Mouse (Mus musculus): ENCODE measurements around the gene Fam19a1.

Fam19a1 gene

GRCm38 (mm10) chr6:96441971-96442370 is 329.0 kb downstream of the Fam19a1 start:
- DNase-seq = no peak

DNA sequence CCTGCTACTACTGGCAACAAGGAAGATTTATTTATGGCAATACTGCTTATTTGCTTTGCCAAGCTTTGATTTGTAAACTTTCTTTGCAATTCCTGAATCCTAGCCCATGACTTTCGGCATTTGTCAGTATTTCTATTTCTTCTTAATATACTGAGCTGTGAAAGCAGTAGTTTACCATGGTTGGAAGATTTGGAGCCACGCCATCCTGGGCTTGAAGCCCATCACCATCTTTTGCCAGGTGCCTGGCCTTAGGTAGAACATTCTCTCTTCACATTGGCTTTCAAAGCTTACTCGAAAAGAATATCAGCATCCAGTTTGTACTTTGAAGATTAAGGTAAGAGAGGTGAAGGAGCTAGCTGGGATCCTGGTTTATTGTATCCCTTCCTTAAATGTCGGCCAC is 334.5 kb downstream of the Fam19a1 start:
- DNase-seq = no peak

GRCm38 (mm10) chr6:96456266-96456665 is 343.3 kb downstream of the Fam19a1 start:
- DNase-seq = no peak

GRCm38 (mm10) chr6:96457590-96458259 is 344.8 kb downstream of the Fam19a1 start:
- no peak for DNase-seq

GRCm38 (mm10) chr6:96459041-96459440 is 346.1 kb downstream of the Fam19a1 start:
- DNase-seq = no peak

GRCm38 (mm10) chr6:96499464-96499863 is 386.5 kb downstream of the Fam19a1 start:
- no peak for DNase-seq

DNA sequence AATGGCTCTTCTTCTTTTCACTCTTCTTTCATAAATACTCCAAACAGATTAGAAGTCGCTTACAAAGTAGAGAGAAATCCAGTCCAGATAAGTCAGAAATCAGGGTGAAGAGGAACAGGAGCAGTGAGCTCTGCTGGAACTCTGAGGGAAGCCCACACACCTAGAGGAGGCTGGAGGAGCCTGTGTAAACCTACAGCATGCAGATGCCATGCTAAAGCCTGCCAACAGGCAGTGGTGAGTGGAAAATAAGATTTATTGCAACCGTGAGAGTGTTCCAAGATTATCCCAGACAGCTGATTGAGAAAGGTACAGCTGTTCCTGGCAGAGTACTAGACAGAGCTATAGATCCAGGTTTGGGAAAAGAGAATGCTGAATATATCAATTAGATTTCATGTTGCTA is 428.6 kb downstream of the Fam19a1 start:
- DNase-seq = no peak

GRCm38 (mm10) chr6:96544832-96545231 is 431.9 kb downstream of the Fam19a1 start:
- no peak for DNase-seq

DNA sequence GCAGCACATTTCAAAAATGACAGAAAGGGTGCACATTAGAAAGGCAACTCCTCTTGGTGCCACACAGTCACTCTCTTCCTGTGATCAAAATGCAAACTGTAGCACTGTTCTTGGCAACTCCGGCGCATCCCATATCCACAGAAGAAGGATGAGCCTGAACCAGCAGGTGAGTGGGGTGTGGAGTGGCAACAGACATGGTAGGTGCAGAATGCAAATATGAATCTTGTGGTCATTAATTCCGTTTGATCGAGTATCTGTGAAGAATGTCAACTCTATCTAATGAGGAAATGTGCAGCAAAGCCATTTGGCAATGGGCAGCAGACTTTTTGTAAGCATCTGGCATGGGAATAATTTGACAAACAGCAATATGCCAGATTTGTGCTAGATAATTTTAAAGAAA is 437.5 kb downstream of the Fam19a1 start:
- no peak for DNase-seq

GRCm38 (mm10) chr6:96578649-96579048 is 465.7 kb downstream of the Fam19a1 start:
- no peak for DNase-seq

GRCm38 (mm10) chr6:96580726-96581125 is 467.8 kb downstream of the Fam19a1 start:
- DNase-seq = peak; percentile 6 to 29

GRCm38 (mm10) chr6:96581187-96581586 is 468.2 kb downstream of the Fam19a1 start:
- no peak for DNase-seq

DNA sequence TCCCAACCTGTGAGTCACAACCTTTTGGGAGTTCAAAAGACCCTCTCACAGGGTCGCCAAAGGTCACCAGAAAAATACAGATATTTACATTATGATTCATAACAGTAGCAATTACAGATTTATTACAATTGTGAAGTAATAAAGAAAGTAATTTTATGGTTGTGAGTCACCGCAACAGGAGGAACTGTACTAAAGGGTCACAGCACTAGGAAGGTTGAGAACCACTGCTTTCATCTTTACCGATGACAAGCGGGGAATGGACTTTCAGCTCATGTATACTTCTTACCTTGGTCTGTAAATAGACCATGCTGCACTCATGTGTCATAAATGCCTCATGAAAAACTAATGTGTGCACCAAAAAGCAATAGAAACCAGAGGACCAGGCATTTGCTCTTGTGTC is 474.5 kb downstream of the Fam19a1 start:
- no peak for DNase-seq

GRCm38 (mm10) chr6:96593031-96593430 is 480.1 kb downstream of the Fam19a1 start:
- DNase-seq = no peak

- DNase-seq = no peak
Measured at GRCm38 (mm10) chr6:96595201-96595600, 482.2 kb downstream of the Fam19a1 start.

- DNase-seq = no peak
Measured at GRCm38 (mm10) chr6:96624196-96624595, 511.2 kb downstream of the Fam19a1 start.

GRCm38 (mm10) chr6:96631518-96631917 is 518.6 kb downstream of the Fam19a1 start:
- DNase-seq = peak in 1 of 2 experiments; percentile 23

- no peak for DNase-seq
Measured at GRCm38 (mm10) chr6:96632243-96632642, 519.3 kb downstream of the Fam19a1 start.

- DNase-seq = no peak
Measured at GRCm38 (mm10) chr6:96635663-96636062, 522.7 kb downstream of the Fam19a1 start.

DNA sequence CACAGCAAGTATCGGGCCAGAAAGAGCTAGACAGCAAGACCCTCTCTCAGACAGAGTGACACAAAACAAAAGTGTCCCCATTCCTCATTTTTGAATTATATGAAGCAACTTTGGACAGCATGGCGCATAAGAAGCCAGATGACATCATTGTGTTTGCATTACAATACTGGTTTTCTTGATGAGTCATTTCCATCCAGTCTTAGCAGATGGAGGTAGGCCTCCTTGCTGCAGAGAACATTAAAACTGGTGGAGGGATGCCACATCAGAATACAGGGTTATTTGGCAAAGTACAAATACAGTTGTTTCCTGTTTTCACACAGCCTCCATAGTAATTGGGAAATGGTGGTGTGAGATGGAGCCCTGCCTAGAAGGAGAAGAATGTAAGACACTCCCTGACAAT is 535.8 kb downstream of the Fam19a1 start:
- no peak for DNase-seq

DNA sequence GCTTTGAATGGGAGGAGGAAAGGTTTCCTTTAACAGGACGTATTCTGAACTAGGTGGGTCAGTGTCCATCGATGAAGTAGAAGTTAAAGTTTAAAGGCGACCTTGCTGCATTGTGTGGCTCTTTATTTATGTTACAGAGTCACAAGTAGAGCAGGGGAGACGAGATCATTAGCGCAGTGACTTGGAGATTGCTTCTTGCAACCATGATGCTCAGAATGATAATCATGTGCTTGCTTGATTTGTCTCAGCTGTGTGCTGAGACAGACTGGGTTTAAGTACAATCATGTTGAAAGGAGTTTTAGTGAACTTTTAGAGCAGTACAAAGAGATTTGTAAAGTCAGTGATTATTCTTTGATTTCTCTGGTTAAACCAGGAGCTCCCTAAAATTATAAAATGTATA is 536.3 kb downstream of the Fam19a1 start:
- DNase-seq = peak in 1 of 2 experiments; percentile 5

DNA sequence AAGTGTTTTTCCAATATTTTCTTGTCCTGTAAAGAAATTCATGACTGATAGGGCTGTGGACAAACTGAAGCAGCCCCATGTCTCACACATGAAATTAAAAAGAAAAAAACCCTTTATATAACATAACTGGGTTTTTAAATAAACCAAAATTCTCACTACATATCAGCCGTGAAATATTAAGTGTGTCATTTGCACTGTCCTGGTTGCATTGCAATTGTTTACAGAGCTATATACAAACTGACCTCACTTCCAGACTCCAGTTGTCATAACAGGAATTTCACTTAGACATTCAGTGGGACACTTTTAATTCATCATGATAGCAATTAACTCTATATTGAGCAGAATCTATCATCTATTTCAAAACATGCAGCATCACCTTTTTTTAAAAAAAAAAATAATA is 553.4 kb downstream of the Fam19a1 start:
- DNase-seq = no peak

DNA sequence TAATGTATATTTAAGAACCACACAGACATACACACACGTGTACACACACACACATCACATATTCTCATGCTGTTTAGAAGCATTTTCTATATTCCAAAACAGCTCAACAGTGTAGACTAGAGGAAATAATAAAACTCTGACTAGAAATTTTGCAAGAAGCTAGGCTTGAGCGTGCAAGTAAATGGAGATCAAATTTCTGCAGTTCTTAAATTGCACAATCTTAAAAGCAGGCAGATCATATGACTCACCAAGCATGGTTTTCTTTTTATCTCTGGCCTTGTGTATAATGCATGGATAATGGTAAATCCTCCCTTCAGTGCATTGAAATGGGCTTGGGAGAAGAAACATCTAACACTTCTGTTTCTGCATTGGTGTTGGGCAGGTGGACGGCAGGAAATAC is 564.9 kb downstream of the Fam19a1 start:
- DNase-seq = no peak
